Mouse (Mus musculus) ovary, adult 18-20 months (tissue): ENCODE measurements at regions not wholly inside any gene's neighbourhood (a gene's known extent, or its start where the extent isn't known, plus 50 kb on each side); places are given as distances from the start of the nearest gene placed in this dataset.
A peak's percentile ranks its signal among the peaks of the same experiment; 100 is the strongest.
"Not testable (repeated sequence)": the region's sequence is repeated elsewhere in the genome, so short reads cannot be mapped to it uniquely, and the experiment has no call there.

Experiments used
- DNase-seq: peaks from one replicate; pipeline ENCODE4 v3.0.0; 2022; ENCODE audit warnings: low spot score, mixed read lengths

GRCm38 (mm10) chr3:128415568-128415967 is 519.4 kb upstream of the Fam241a start:
- DNase-seq, result no peak

- DNase-seq, result no peak
These were observed 517.4 kb upstream of the Fam241a start for GRCm38 (mm10) chr3:128413481-128413880.

GRCm38 (mm10) chr3:128412157-128412556 is 516.0 kb upstream of the Fam241a start:
- DNase-seq, result no peak

- no peak for DNase-seq
These were observed 498.7 kb upstream of the Fam241a start for GRCm38 (mm10) chr3:128394805-128395204.

- no peak for DNase-seq
These were observed 484.5 kb upstream of the Fam241a start for GRCm38 (mm10) chr3:128380579-128380978.

- no peak for DNase-seq
These were observed 473.5 kb upstream of the Fam241a start for GRCm38 (mm10) chr3:128369521-128370127.

- no peak for DNase-seq
These were observed 466.2 kb upstream of the Fam241a start for GRCm38 (mm10) chr3:128362310-128362709.

GRCm38 (mm10) chr3:128349123-128349522 is 453.0 kb upstream of the Fam241a start:
- not testable (repeated sequence) for DNase-seq

GRCm38 (mm10) chr3:128347782-128348574 is 451.9 kb upstream of the Fam241a start:
- DNase-seq, result no peak

- no peak for DNase-seq
These were observed 441.4 kb upstream of the Fam241a start for GRCm38 (mm10) chr3:128337508-128337907.

- DNase-seq, result peak; percentile 55
These were observed 440.9 kb upstream of the Fam241a start for GRCm38 (mm10) chr3:128337031-128337430.

- no peak for DNase-seq
These were observed 431.6 kb upstream of the Fam241a start for GRCm38 (mm10) chr3:128327677-128328076.

- DNase-seq, result no peak
These were observed 405.2 kb upstream of the Fam241a start for GRCm38 (mm10) chr3:128301312-128301711.

GRCm38 (mm10) chr3:128298110-128298509 is 402.0 kb upstream of the Fam241a start:
- DNase-seq, result no peak

- no peak for DNase-seq
These were observed 391.7 kb upstream of the Fam241a start for GRCm38 (mm10) chr3:128287846-128288245.

- DNase-seq, result no peak
These were observed 389.1 kb upstream of the Fam241a start for GRCm38 (mm10) chr3:128285214-128285613.

GRCm38 (mm10) chr3:128280626-128281025 is 384.5 kb upstream of the Fam241a start:
- DNase-seq, result no peak

- no peak for DNase-seq
These were observed 374.5 kb upstream of the Fam241a start for GRCm38 (mm10) chr3:128270576-128270975.

GRCm38 (mm10) chr3:128261208-128261607 is 365.1 kb upstream of the Fam241a start:
- DNase-seq, result no peak

GRCm38 (mm10) chr3:128247816-128248215 is 351.7 kb upstream of the Fam241a start:
- no peak for DNase-seq

- no peak for DNase-seq
These were observed 343.8 kb upstream of the Fam241a start for GRCm38 (mm10) chr3:128239813-128240421.

- no peak for DNase-seq
These were observed 334.3 kb upstream of the Fam241a start for GRCm38 (mm10) chr3:128230390-128230789.

GRCm38 (mm10) chr3:128226930-128227585 is 330.9 kb upstream of the Fam241a start:
- no peak for DNase-seq
